Mouse (Mus musculus) urinary bladder, postnatal 14 days (tissue): ENCODE data around the gene Draxin.
"Not testable (repeated sequence)": the region's sequence is repeated elsewhere in the genome, so short reads cannot be mapped to it uniquely, and the experiment has no call there.

Source experiments
- DNase-seq: peaks from one replicate; pipeline ENCODE4 v3.0.0; 2021; ENCODE audit warnings: low spot score

Draxin gene

DNA sequence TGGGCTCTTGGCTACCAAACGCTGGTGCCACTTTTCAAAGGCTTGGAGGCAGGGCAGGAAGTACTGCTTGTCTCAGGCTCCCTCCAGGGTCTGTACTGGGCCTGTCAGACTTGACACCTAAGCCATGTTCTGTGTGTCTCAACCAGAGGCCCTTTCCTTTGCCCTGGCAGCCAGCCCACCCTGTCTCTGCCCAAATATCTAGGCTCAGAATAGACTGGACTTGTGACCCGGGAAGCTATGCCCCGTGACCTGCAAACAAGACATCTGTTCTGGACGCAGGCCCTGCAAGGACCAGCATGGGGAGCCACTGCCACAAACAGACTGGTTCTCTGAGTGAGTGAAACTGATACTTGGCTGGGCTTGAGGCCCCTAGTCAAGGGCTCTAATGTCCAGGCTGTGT is 73.7 kb downstream of the Draxin start:
- no peak for DNase-seq

DNA sequence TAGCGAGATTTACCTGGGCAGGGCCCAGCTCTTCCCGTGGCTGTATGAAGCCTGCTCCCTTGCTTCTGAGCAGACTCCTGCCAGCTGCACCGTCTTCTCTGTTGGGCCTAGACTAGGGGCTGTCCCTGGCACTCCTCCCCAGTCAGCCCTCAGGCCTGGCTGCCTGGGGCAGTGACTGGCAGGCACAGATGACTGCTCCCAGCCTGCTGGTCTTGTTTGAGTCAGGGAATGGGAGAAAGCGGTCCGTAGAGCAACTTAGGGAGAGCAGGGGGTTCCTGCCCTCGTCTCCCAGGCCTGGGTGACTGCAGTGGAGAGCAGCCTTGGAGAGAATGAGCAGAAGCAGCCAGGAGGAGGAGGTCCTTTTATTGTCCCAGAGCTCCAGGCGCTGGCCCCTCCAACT is 74.3 kb downstream of the Draxin start:
- no peak for DNase-seq

DNA sequence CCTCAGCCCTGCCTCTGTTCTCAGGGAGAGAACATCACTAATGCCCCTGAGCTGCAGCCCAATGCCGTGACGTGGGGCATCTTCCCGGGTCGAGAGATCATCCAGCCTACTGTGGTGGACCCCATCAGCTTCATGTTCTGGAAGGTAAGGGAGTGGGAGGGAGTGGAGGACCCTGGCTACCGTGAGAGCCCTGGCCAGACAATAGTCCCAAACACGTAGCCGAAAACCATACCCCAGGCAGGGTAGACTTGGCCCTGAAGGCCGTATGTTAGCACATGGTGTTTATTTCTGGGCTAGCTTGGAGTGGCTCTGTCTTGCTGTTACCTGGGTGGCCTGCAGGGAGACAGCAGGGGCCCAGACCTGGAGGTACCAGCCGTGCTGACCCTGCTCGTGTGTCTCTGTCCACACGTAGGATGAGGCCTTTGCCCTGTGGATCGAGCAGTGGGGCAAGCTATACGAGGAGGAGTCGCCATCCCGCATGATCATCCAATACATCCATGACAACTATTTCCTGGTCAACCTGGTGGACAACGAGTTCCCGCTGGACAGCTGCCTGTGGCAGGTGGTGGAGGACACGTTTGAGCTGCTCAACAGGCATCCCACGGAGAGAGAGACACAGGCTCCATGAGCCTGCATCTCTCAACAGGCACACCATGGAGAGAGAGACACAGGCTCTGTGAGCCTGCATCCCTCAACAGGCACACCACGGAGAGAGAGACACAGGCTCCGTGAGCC is 75.4 kb downstream of the Draxin start:
- DNase-seq, result no peak

DNA sequence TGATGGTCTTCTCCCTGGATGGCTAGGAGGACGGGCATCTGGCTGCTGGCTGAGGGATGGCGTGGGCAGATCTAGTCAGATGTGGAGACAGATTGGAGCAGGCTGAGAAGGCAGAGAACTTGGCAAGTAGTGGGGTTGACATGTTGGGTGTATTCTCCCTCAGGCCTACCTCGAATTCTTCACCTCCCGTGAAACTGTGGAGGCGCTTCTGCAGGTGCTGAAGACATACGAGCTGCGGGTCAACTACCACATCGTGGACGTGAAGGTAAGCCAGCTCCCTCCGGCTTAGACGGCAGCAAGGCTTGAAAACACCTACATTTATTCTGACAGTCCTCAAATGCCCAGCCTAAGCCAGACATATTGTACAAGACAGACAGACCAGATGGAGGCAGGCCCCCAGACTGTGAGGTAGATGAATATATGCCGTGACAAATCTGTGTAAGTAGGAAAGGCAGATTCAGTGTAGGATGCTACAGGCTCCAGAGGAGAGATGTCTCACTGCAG is 77.0 kb downstream of the Draxin start:
- DNase-seq, result no peak

DNA sequence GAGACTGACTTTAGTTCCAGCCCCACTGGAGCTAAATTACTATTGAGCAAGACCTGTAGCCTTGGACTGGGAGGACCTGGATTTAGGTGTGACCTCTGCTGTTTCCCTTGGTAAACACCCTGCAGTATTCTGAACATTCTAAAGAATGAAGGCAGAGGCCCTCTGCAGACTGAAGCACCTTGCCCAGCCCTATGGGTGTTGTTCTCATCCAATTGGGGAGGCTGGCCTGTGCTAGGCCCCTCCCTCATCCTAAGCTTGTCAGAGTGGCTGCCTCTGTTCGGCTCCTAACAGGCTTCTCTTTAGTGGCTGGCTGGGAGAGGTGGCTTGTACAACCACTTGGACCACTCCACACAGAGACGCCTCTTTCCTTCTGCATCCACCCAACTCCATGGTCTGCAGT is 77.5 kb downstream of the Draxin start:
- DNase-seq, result no peak

DNA sequence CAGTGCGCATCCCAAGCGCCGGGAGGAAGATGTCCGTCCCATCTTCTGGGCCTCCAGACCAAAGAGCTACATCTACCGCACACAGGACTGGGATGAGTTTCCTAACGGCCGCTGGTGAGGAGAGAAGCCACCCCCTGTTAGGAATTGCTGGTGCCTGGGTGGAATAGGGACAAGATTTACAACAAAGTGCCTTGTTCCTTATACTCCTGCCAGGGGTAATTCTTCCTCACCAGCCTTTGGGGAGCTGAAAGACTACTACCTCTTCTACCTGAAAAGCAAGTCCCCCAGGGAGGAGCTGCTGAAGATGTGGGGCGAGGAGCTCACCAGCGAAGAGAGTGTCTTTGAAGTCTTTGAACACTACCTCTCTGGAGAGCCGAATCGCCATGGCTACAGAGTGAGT is 78.6 kb downstream of the Draxin start:
- no peak for DNase-seq

DNA sequence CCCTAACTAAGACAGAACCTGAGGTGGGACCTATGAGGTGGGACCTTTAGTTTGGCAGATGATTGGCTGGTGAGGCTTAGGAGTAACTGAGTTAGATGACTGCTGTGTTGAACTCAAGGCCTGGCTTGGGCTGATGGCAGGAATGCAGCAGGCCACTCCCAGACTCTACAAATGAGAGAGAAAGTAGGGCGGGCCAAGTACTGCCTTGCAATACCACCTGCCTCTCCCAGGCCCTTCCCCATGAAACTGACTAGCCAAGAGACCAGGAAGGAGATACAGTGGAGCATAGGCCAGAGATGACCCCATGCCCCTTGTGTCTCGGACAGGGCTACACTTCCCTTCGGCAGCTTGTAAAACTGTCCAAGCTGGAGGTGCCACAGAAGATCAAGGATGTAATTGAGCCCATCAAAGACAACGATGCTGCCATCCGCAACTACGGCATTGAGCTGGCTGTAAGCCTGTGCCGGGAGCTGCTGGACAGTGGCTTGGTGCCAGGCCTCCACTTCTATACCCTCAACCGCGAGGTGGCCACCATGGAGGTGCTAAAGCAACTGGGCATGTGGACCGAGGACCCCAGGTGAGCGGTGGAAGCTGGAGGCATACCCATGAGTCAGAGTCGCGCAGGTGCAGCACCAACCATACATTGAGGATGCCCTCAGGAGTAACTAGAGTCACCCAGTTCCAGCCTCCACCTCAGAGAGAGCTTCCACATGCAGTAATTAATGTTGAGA is 79.3 kb downstream of the Draxin start:
- DNase-seq, result no peak

DNA sequence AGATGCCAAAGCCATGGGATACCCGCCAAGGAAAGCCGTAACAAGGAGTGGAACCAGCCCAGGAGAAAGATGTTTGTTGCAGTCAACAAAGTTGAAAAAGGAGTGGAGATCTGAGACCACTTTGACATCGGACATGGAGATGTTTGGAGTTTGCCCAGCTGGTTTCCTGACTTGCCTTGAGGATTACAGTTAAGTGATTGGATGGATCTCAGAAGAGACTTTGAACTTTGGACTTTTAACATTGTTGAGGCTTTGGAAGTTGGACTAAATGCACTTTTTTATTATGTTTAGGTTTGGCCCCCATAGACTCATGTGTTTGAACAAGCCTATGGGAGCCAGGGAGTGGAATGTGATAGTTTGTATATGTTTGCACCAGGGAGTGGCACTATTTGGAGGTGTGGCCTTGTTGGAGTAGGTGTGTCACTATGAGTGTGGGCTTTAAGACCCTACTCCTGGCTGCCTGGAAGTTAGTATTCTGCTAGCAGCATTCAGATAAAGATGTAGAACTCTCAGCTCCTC is 80.0 kb downstream of the Draxin start:
- not testable (repeated sequence) for DNase-seq
